Mouse (Mus musculus) forebrain, embryonic 14.5 days (tissue): Measurements from ENCODE around the gene Ccdc159. TPM values are rescaled to one million over a fixed set of nuclear protein-coding genes. Genes with fewer than 3 reads are reported as not detected.

ENCODE experiments used
- ATAC-seq: fragments of 200-750 bp; cut with Nextera tagmentation; 2 replicates; pipeline ENCODE4 v1.8.0; 2017; ENCODE audit warnings: mild to moderate bottlenecking, moderate library complexity
- DNase-seq: peaks from one replicate; pipeline ENCODE4 v3.0.0-alpha.2; 2015; ENCODE audit warnings: low spot score
- H3K27ac ChIP-seq: fragments of 300-500 bp; sonication (generic); 2 replicates; pipeline ENCODE4 v1.5.1; 2014; ENCODE audit warnings: low read depth, mild to moderate bottlenecking, control low read depth, low read length, moderate library complexity
- H3K27me3 ChIP-seq: fragments of 300-500 bp; sonication (generic); replicated peaks from 2 replicates; pipeline ENCODE4 v1.6.1; 2014; ENCODE audit warnings: low read length, control low read depth, mixed read lengths; ENCODE audit not compliant: control insufficient read depth, insufficient read depth
- H3K36me3 ChIP-seq: fragments of 300-500 bp; sonication (generic); 2 replicates; pipeline ENCODE4 v1.6.1; 2014; ENCODE audit warnings: low read length, control low read depth; ENCODE audit not compliant: control insufficient read depth, insufficient read depth
- H3K4me1 ChIP-seq: fragments of 300-500 bp; sonication (generic); 2 replicates; pipeline ENCODE4 v1.6.1; 2014; ENCODE audit warnings: antibody characterized with exemption, low read length, control low read depth; ENCODE audit not compliant: control insufficient read depth, insufficient read depth
- H3K4me2 ChIP-seq: fragments of 300-500 bp; sonication (generic); 2 replicates; pipeline ENCODE4 v1.6.1; 2014; ENCODE audit warnings: mild to moderate bottlenecking, control low read depth, low read length
- H3K4me3 ChIP-seq: fragments of 300-500 bp; sonication (generic); 2 replicates; pipeline ENCODE4 v1.5.1; 2014; ENCODE audit warnings: low read depth, low read length, control low read depth
- H3K9ac ChIP-seq: fragments of 300-500 bp; sonication (generic); 2 replicates; pipeline ENCODE4 v1.6.1; 2014; ENCODE audit warnings: mild to moderate bottlenecking, low read length, control low read depth, moderate library complexity
- H3K9me3 ChIP-seq: fragments of 300-500 bp; sonication (generic); replicated peaks from 2 replicates; pipeline ENCODE4 v1.6.1; 2016; ENCODE audit warnings: low read length, control low read depth, mixed read lengths; ENCODE audit not compliant: control insufficient read depth
- WGBS: fragments of 180-500 bp; shearing (Covaris S2); extraction: QIAGEN DNeasy Blood & Tissue Kit; methylation state at CpG from one replicate; pipeline ENCODE4 v1.1.7; 2014; 5-methylcytosine and 5-hydroxymethylcytosine counted together
- polyA plus RNA-seq: library from polyadenylated mRNA; unstranded; fragments of >200 nt; fragmentation: Nextera tagmentation; extraction: Ambion mirVana; gene quantifications from 2 replicates; pipeline ENCODE4 v1.2.1, GENCODE M21; 2014

Ccdc159 gene
- polyA plus RNA-seq, 1 experiment from 2014 or later = 3.5 TPM

GRCm38 (mm10) chr9:21953600-21953999 is 26.3 kb downstream of the Ccdc159 start:
- Histone ChIP-seq H3K9me3 (no peaks in the 10 kb centered on the region), H3K27me3 (no peaks in the 10 kb centered on the region), H3K4me1 (peaks cover 8% of the 10 kb centered on the region), H3K4me2 (peak overlapping the region; percentile 26), H3K9ac (no peak overlapping the region), H3K36me3 (no peaks in the 10 kb centered on the region; the same call in 1 of the 2 replicates), H3K4me3 (no peak overlapping the region), H3K27ac (peak overlapping the region; percentile 74)
- DNase-seq = peak; percentile 88
- 6% methylated on average over 3 of the region's 3 CpGs for WGBS
- ATAC-seq = no peak

- peaks cover 5% of the 10 kb centered on the region for H3K27me3 ChIP-seq
- H3K9me3 ChIP-seq = no peaks in the 10 kb centered on the region
- WGBS = 83% methylated on average over 3 of the region's 3 CpGs
- H3K36me3 ChIP-seq = no peaks in the 10 kb centered on the region; the same call in 1 of the 2 replicates
- no peak for DNase-seq
- no peak overlapping the region for H3K27ac ChIP-seq
- 0 out of 2 replicates have a peak overlapping the region, but pooled peaks have one; percentile 63 for H3K4me3 ChIP-seq
- no peak overlapping the region for H3K9ac ChIP-seq
- peaks cover 8% of the 10 kb centered on the region for H3K4me1 ChIP-seq
- H3K4me2 ChIP-seq = peak overlapping the region; percentile 59; the same call in 1 of the 2 replicates
- ATAC-seq = no peak
Observed at GRCm38 (mm10) chr9:21954635-21955034, 27.4 kb downstream of the Ccdc159 start.

GRCm38 (mm10) chr9:21955225-21955569 is 27.9 kb downstream of the Ccdc159 start:
- peak; percentile 61 for ATAC-seq

GRCm38 (mm10) chr9:21955570-21956281 is 28.5 kb downstream of the Ccdc159 start, which contains the start of gene Swsap1:
Swsap1 (plus strand) TSS chr9:21955755.
- H3K4me2 ChIP-seq = peak within 1 kb of the TSS; percentile 71
- H3K4me3 ChIP-seq = peak within 1 kb of the TSS; percentile 63
- H3K27me3 ChIP-seq = peaks cover 16% of the 10 kb centered on the region
- no peaks in the 10 kb centered on the region for H3K9me3 ChIP-seq
- H3K4me1 ChIP-seq = peaks cover 8% of the 10 kb centered on the region
- WGBS = under 1% methylated on average over 52 of the region's 54 CpGs
- peak; percentile 99 for DNase-seq
- peak within 1 kb of the TSS; percentile 78 for H3K9ac ChIP-seq
- ATAC-seq = peak; percentile 98
- H3K27ac ChIP-seq = peak within 1 kb of the TSS; percentile 93
- H3K36me3 ChIP-seq = no peaks in the 10 kb centered on the region; the same call in 1 of the 2 replicates

More at GRCm38 (mm10) chr9:21955225-21955569, 27.9 kb downstream of the Ccdc159 start:
- no peak for DNase-seq
- peaks cover 11% of the 10 kb centered on the region for H3K27me3 ChIP-seq
- WGBS = 2% methylated on average over 18 of the region's 18 CpGs
- H3K4me2 ChIP-seq = peak overlapping the region; percentile 59
- H3K9ac ChIP-seq = peak overlapping the region; percentile 50; the same call in 1 of the 2 replicates
- peaks cover 8% of the 10 kb centered on the region for H3K4me1 ChIP-seq
- H3K9me3 ChIP-seq = no peaks in the 10 kb centered on the region
- peak overlapping the region; percentile 63 for H3K4me3 ChIP-seq
- H3K36me3 ChIP-seq = no peaks in the 10 kb centered on the region; the same call in 1 of the 2 replicates
- H3K27ac ChIP-seq = peak overlapping the region; percentile 93; the same call in 1 of the 2 replicates

- 85% methylated on average over 5 of the region's 5 CpGs for WGBS
- DNase-seq = no peak
- peaks cover 42% of the 10 kb centered on the region for H3K27me3 ChIP-seq
Observed at GRCm38 (mm10) chr9:21958372-21958771, 31.1 kb downstream of the Ccdc159 start.

GRCm38 (mm10) chr9:21959244-21959643 is 32.0 kb downstream of the Ccdc159 start:
- Histone ChIP-seq H3K27me3 (peaks cover 48% of the 10 kb centered on the region), H3K36me3 (no peaks in the 10 kb centered on the region; the same call in 1 of the 2 replicates), H3K4me1 (peaks cover 18% of the 10 kb centered on the region), H3K4me3 (no peak overlapping the region), H3K27ac (no peak overlapping the region), H3K4me2 (no peak overlapping the region), H3K9ac (no peak overlapping the region), H3K9me3 (no peaks in the 10 kb centered on the region)
- ATAC-seq (no peak), DNase-seq (no peak)
- WGBS = 92% methylated on average over 7 of the region's 7 CpGs

More at GRCm38 (mm10) chr9:21958372-21958771, 31.1 kb downstream of the Ccdc159 start:
- Histone ChIP-seq H3K4me1 (peaks cover 18% of the 10 kb centered on the region), H3K4me2 (no peak overlapping the region), H3K36me3 (no peaks in the 10 kb centered on the region; the same call in 1 of the 2 replicates), H3K9ac (no peak overlapping the region), H3K9me3 (no peaks in the 10 kb centered on the region), H3K27ac (no peak overlapping the region), H3K4me3 (no peak overlapping the region)
- ATAC-seq = no peak

GRCm38 (mm10) chr9:21960135-21960534 is 32.9 kb downstream of the Ccdc159 start:
- WGBS = 47% methylated on average over 9 of the region's 9 CpGs
- H3K36me3 ChIP-seq = no peaks in the 10 kb centered on the region; the same call in 1 of the 2 replicates
- no peaks in the 10 kb centered on the region for H3K9me3 ChIP-seq
- H3K27me3 ChIP-seq = peaks cover 48% of the 10 kb centered on the region
- peaks cover 18% of the 10 kb centered on the region for H3K4me1 ChIP-seq
- no peak overlapping the region for H3K4me3 ChIP-seq
- no peak overlapping the region for H3K4me2 ChIP-seq
- ATAC-seq (no peak), DNase-seq (no peak)
- no peak overlapping the region for H3K9ac ChIP-seq
- no peak overlapping the region for H3K27ac ChIP-seq

GRCm38 (mm10) chr9:21960558-21961208 is 33.4 kb downstream of the Ccdc159 start:
- Histone ChIP-seq H3K36me3 (no peaks in the 10 kb centered on the region; the same call in 1 of the 2 replicates), H3K27me3 (peaks cover 48% of the 10 kb centered on the region), H3K4me3 (no peak overlapping the region), H3K27ac (no peak overlapping the region), H3K9me3 (no peaks in the 10 kb centered on the region), H3K9ac (no peak overlapping the region), H3K4me2 (no peak overlapping the region), H3K4me1 (peaks cover 18% of the 10 kb centered on the region)
- ATAC-seq = no peak
- 9% methylated on average over 26 of the region's 26 CpGs for WGBS
- no peak for DNase-seq
